Mouse (Mus musculus) CD4-positive, CD25-positive, alpha-beta regulatory T cell, adult 2 months (primary cell): ENCODE measurements at regions not wholly inside any gene's neighbourhood (a gene's known extent, or its start where the extent isn't known, plus 50 kb on each side); places are given as distances from the start of the nearest gene placed in this dataset.
"Not testable (repeated sequence)": the region's sequence is repeated elsewhere in the genome, so short reads cannot be mapped to it uniquely, and the experiment has no call there.

Experiments used
- DNase-seq: peaks from one replicate; pipeline ENCODE4 v3.0.0-alpha.2; 2012; ENCODE audit warnings: low read depth, low spot score

DNA sequence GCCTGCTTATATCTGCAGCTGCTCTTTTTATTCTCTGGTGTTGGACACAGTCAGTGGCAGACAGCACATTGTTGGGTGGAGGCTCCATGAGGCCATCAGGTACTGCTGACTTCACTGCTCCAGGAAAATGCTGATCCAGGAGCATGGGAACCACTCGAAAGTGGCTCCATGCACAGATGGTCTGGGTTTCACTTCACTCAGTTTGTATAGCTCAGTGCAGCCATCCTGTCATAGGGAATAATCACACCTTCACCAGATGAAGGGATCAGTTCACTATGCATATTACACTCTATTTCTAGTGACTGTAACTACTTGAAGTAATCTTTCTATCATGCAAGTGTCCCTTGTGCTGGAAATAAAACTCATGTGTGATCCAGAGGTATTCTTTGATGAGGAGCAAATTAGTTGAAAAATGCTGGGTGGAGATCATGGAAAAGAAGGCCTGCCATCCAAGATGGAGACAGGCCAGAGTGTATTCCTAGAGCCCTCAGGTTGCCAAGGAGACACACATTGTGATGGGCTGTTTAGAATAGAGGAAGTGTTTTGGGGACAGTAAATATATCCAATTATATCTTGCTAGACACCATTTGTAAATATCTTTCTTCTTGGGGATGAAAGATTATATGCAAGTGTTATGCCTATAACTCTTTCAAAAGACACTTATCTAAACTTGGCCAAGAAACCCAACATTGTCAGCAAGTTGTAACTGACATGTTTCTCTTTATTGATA is 103.7 kb upstream of the Arhgap42 start:
- DNase-seq, result no peak

DNA sequence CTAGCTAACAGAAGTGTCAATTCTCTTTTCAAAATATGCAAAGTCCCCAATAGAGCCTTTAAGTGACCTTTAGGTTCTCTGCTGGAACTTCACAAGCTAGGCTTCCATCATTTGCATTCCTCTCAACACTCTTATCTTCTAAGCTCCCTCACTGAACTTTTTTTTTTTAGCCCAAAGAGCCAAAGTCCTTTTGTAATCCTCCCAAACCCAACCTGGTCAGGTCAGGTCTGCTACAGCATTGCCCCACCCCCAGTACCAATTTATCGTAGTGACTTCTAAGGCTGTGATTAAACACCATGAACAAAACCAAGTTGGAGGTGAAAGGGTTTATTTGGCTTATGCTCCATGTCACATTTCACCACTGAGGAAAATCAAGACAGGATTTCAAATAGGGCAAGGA is 79.7 kb upstream of the Arhgap42 start:
- no peak for DNase-seq

GRCm38 (mm10) chr9:9316021-9316420 is 77.1 kb upstream of the Arhgap42 start:
- no peak for DNase-seq

GRCm38 (mm10) chr9:9312274-9312673 is 73.4 kb upstream of the Arhgap42 start:
- DNase-seq, result no peak

GRCm38 (mm10) chr9:9311627-9312265 is 72.8 kb upstream of the Arhgap42 start:
- no peak for DNase-seq

GRCm38 (mm10) chr9:9311040-9311583 is 72.2 kb upstream of the Arhgap42 start:
- DNase-seq, result not testable (repeated sequence)

GRCm38 (mm10) chr9:9290767-9291166 is 51.9 kb upstream of the Arhgap42 start:
- DNase-seq, result no peak

GRCm38 (mm10) chr9:9289570-9289969 is 50.7 kb upstream of the Arhgap42 start:
- DNase-seq, result no peak
